Mouse (Mus musculus) thymus, adult 2 months (tissue): ENCODE measurements around the gene Pde4d.

Experiments used
- CTCF ChIP-seq: fragments of 200-500 bp; IDR thresholded peaks from 2 replicates; pipeline ENCODE4 v1.5.1; 2012; ENCODE audit warnings: mild to moderate bottlenecking, control low read depth, low read length, moderate library complexity, borderline replicate concordance; ENCODE audit not compliant: control insufficient read depth, poor library complexity, insufficient read depth; ENCODE audit errors: extremely low read depth
- POLR2A ChIP-seq: fragments of 200-500 bp; IDR thresholded peaks from 2 replicates; pipeline ENCODE4 v1.6.1; 2012; ENCODE audit warnings: mild to moderate bottlenecking, low read length, control low read depth, moderate library complexity; ENCODE audit not compliant: control insufficient read depth, poor library complexity, insufficient read depth; ENCODE audit errors: extremely low read depth

- TF ChIP-seq CTCF = no peak
- TF ChIP-seq POLR2A = no peak
Observed at GRCm38 (mm10) chr13:109268253-109268652, 818.5 kb downstream of the Pde4d start.
